Mouse (Mus musculus) liver, postnatal 0 days (tissue): ENCODE results near the gene Itpr2. TPM values are rescaled to one million over a fixed set of nuclear protein-coding genes. Genes with fewer than 3 reads are reported as not detected.

Experiments
- ATAC-seq: fragments of 200-750 bp; cut with Nextera tagmentation; 2 replicates; pipeline ENCODE4 v1.8.0; 2017; ENCODE audit warnings: mild to moderate bottlenecking, moderate library complexity
- DNase-seq: peaks from one replicate; pipeline ENCODE4 v3.0.0-alpha.2; 2016
- H3K27ac ChIP-seq: fragments of 300-500 bp; sonication (generic); 2 replicates; pipeline ENCODE4 v1.5.1; 2014; ENCODE audit warnings: antibody characterized with exemption, moderate library complexity, mild to moderate bottlenecking, low read depth
- H3K27me3 ChIP-seq: fragments of 300-500 bp; sonication (generic); 2 replicates; pipeline ENCODE4 v1.6.1; 2014; ENCODE audit warnings: low read length, control low read depth, mixed read lengths; ENCODE audit not compliant: insufficient read depth
- H3K36me3 ChIP-seq: fragments of 300-500 bp; sonication (generic); replicated peaks from 2 replicates; pipeline ENCODE4 v1.6.1; 2014; ENCODE audit warnings: mild to moderate bottlenecking, control low read depth, low read length, moderate library complexity, mixed read lengths; ENCODE audit not compliant: insufficient read depth
- H3K4me1 ChIP-seq: fragments of 300-500 bp; sonication (generic); 2 replicates; pipeline ENCODE4 v1.6.1; 2014; ENCODE audit warnings: antibody characterized with exemption, mild to moderate bottlenecking, control low read depth; ENCODE audit not compliant: insufficient read depth
- H3K4me2 ChIP-seq: fragments of 300-500 bp; sonication (generic); 2 replicates; pipeline ENCODE4 v1.6.1; 2014; ENCODE audit warnings: low read depth, mild to moderate bottlenecking, low read length, moderate library complexity, mixed read lengths
- H3K4me3 ChIP-seq: fragments of 300-500 bp; sonication (generic); 2 replicates; pipeline ENCODE4 v1.5.1; 2014; ENCODE audit warnings: low read depth, low read length
- H3K9ac ChIP-seq: fragments of 300-500 bp; sonication (generic); replicated peaks from 2 replicates; pipeline ENCODE4 v1.6.1; 2014; ENCODE audit warnings: mild to moderate bottlenecking, moderate library complexity
- H3K9me3 ChIP-seq: fragments of 300-500 bp; sonication (generic); 2 replicates; pipeline ENCODE4 v1.6.1; 2016; ENCODE audit warnings: mild to moderate bottlenecking, control low read depth, low read length, mixed read lengths
- CTCF ChIP-seq: sonication (generic); IDR thresholded peaks from 2 replicates; pipeline ENCODE4 v1.5.1; 2016; ENCODE audit warnings: antibody characterized with exemption, low read depth
- EP300 ChIP-seq: IDR thresholded peaks from 2 replicates; pipeline ENCODE4 v1.6.1; 2016; ENCODE audit warnings: antibody characterized with exemption, low read depth, mild to moderate bottlenecking
- WGBS: fragments of 180-500 bp; shearing (Covaris S2); extraction: QIAGEN DNeasy Blood & Tissue Kit; methylation state at CpG from one replicate; pipeline ENCODE4 v1.1.7; 2014; ENCODE audit not compliant: insufficient replicate concordance; 5-methylcytosine and 5-hydroxymethylcytosine counted together
- polyA plus RNA-seq: library from polyadenylated mRNA; unstranded; fragments of >200 nt; fragmentation: Nextera tagmentation; extraction: Ambion mirVana; gene quantifications from 2 replicates; pipeline ENCODE4 v1.2.1, GENCODE M21; 2015

The Itpr2 gene
- polyA plus RNA-seq, 1 experiment from 2014 or later, result 13.8 TPM

DNA sequence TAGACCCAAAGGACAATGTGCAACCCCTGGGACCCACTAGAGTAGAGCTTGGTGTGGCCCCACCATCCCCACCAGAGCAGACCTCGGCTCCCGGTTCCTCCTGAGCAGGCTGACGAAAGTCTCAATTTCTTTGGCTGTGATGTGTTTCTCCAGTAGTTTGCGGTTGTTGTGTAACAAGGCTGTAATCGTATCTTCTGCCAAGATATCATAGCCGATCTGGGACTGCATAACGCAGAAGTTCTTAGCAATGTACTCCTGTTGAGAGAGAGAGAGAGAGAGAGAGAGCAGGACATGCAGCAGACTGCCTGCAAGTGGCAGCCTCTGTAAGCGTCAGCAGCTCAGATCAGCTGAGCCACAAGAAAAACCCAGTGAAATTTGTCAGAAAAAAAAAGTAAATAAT lies 122.8 kb downstream of the Itpr2 start:
- no peak for DNase-seq
- no peaks in the 10 kb centered on the region for H3K9me3 ChIP-seq
- no peak overlapping the region for H3K4me2 ChIP-seq
- no peak for TF ChIP-seq EP300
- no peak for TF ChIP-seq CTCF
- WGBS, result 76% methylated on average over 8 of the region's 8 CpGs
- ATAC-seq, result no peak
- no peaks in the 10 kb centered on the region for H3K27me3 ChIP-seq
- peaks cover 38% of the 10 kb centered on the region for H3K36me3 ChIP-seq
- H3K27ac ChIP-seq, result no peak overlapping the region
- no peak overlapping the region for H3K4me3 ChIP-seq
- H3K9ac ChIP-seq, result no peak overlapping the region
- H3K4me1 ChIP-seq, result no peaks in the 10 kb centered on the region

DNA sequence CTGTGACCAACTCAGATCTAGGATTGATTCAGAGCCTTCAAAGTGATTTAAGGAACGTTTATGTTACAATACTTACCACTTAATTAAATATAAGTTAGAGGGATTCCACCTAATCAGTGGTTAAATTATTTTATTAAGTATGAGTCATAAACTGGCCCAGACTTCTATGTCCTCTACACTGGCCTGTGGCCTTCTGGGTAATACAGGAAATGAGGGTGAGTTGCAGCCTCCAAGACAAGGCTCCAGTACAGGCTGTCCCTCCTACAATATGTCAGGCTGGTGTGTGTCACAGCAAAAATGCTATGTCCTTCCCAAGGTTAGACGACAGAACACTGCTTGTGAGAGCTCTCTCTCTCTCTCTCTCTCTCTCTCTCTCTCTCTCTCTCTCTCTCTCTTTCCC lies 130.5 kb downstream of the Itpr2 start:
- Histone ChIP-seq H3K27ac (no peak overlapping the region), H3K9me3 (no peaks in the 10 kb centered on the region), H3K4me2 (no peak overlapping the region), H3K4me1 (no peaks in the 10 kb centered on the region), H3K27me3 (no peaks in the 10 kb centered on the region), H3K4me3 (no peak overlapping the region), H3K9ac (no peak overlapping the region), H3K36me3 (peaks cover 49% of the 10 kb centered on the region)
- WGBS, result 45% methylated on average over 2 of the region's 2 CpGs
- DNase-seq, result no peak
- no peak for TF ChIP-seq EP300
- no peak for TF ChIP-seq CTCF
- no peak for ATAC-seq

GRCm38 (mm10) chr6:146366180-146366579 lies 135.8 kb downstream of the Itpr2 start:
- no peaks in the 10 kb centered on the region for H3K27me3 ChIP-seq
- no peak overlapping the region for H3K27ac ChIP-seq
- H3K9me3 ChIP-seq, result no peaks in the 10 kb centered on the region
- no peaks in the 10 kb centered on the region for H3K4me1 ChIP-seq
- TF ChIP-seq EP300 (no peak), CTCF (no peak)
- ATAC-seq, result no peak
- H3K9ac ChIP-seq, result no peak overlapping the region
- no peak overlapping the region for H3K4me3 ChIP-seq
- no peak for DNase-seq
- 77% methylated on average over 4 of the region's 4 CpGs for WGBS
- H3K4me2 ChIP-seq, result no peak overlapping the region
- peaks cover 28% of the 10 kb centered on the region for H3K36me3 ChIP-seq

GRCm38 (mm10) chr6:146357911-146358310 lies 144.1 kb downstream of the Itpr2 start:
- Histone ChIP-seq H3K4me2 (no peak overlapping the region), H3K27ac (no peak overlapping the region), H3K9me3 (no peaks in the 10 kb centered on the region), H3K4me3 (no peak overlapping the region), H3K36me3 (peaks cover 19% of the 10 kb centered on the region; the same call in 1 of the 2 replicates), H3K4me1 (no peaks in the 10 kb centered on the region), H3K27me3 (no peaks in the 10 kb centered on the region), H3K9ac (no peak overlapping the region)
- ATAC-seq (no peak), DNase-seq (no peak)
- WGBS, result 73% methylated on average over 4 of the region's 4 CpGs
- no peak for TF ChIP-seq CTCF
- no peak for TF ChIP-seq EP300

DNA sequence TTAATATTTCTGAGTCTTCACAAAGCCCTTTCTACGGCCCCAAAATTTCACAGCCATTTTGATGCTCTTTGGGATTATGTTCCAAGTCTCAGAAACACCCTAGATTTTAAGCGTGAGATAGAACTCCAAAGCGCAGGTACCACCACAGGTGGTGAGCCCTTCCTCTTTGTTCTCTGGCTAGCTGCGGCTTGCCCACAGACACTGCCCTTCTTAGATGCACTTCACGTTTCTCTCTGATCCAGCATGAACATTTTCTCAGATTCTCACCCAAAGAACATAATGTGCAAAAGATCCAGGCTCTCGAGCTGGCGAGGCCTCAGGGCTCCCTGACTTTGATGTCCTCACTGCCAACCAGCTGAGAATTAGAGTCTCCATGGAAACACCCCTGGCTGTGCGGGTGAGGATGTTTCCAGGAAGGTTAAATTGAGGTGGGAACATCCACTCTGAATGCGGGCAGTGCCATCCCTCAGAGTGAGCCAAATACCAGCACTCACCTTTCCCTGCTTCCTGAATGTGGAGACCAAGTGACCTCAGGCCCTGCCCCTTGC lies 149.7 kb downstream of the Itpr2 start:
- ATAC-seq, result no peak
- H3K36me3 ChIP-seq, result peaks cover 8% of the 10 kb centered on the region; the same call in 1 of the 2 replicates
- H3K9ac ChIP-seq, result no peak overlapping the region
- no peak overlapping the region for H3K4me2 ChIP-seq
- 69% methylated on average over 9 of the region's 9 CpGs for WGBS
- H3K4me3 ChIP-seq, result no peak overlapping the region
- no peak overlapping the region for H3K27ac ChIP-seq
- TF ChIP-seq EP300, result no peak
- TF ChIP-seq CTCF, result no peak
- no peaks in the 10 kb centered on the region for H3K9me3 ChIP-seq
- no peaks in the 10 kb centered on the region for H3K27me3 ChIP-seq
- H3K4me1 ChIP-seq, result no peaks in the 10 kb centered on the region
- no peak for DNase-seq

DNA sequence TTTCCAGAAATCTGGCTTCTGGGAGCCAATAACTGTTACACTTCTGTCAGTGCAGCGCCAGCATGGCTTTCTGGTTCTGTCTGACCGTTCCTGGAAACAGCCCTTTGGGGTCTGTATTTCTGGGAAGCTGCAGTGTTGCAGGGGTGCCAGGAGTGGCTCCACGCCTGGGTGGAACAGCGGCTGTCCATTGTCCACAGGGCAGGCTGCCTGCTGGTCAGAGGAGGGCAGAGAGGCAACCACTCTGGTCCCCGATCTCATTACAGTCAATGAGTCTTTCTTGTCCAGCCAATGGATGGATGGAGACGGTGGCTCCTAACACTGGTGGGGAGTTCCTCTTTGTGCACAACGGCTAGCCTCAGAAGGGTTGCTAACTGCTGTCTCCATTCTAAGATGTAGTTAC lies 150.2 kb downstream of the Itpr2 start:
- Histone ChIP-seq H3K4me3 (no peak overlapping the region), H3K9me3 (no peaks in the 10 kb centered on the region), H3K36me3 (peaks cover 8% of the 10 kb centered on the region; the same call in 1 of the 2 replicates), H3K4me1 (no peaks in the 10 kb centered on the region), H3K9ac (no peak overlapping the region), H3K4me2 (no peak overlapping the region), H3K27me3 (no peaks in the 10 kb centered on the region), H3K27ac (no peak overlapping the region)
- DNase-seq, result no peak
- TF ChIP-seq CTCF (no peak), EP300 (no peak)
- no peak for ATAC-seq
- 75% methylated on average over 7 of the region's 7 CpGs for whole genome bisulfite sequencing
